Mouse (Mus musculus) hindbrain, embryonic 14.5 days (tissue): ENCODE measurements around the gene Ispd. TPM values are rescaled to one million over a fixed set of nuclear protein-coding genes. Genes with fewer than 3 reads are reported as not detected.
"Not testable (repeated sequence)": the region's sequence is repeated elsewhere in the genome, so short reads cannot be mapped to it uniquely, and the experiment has no call there.

Experiments used
- ATAC-seq: fragments of 200-750 bp; cut with Nextera tagmentation; 2 replicates; pipeline ENCODE4 v1.8.0; 2017; ENCODE audit warnings: moderate number of reproducible peaks, mild to moderate bottlenecking, moderate TSS enrichment, moderate library complexity; ENCODE audit not compliant: low FRiP score
- DNase-seq: peaks from one replicate; pipeline ENCODE4 v3.0.0-alpha.2; 2015; ENCODE audit warnings: low spot score
- H3K27ac ChIP-seq: fragments of 300-500 bp; sonication (generic); 2 replicates; pipeline ENCODE4 v1.5.1; 2014; ENCODE audit warnings: mild to moderate bottlenecking, moderate library complexity
- H3K27me3 ChIP-seq: fragments of 300-500 bp; sonication (generic); 2 replicates; pipeline ENCODE4 v1.6.1; 2014; ENCODE audit warnings: mild to moderate bottlenecking, low read length, mixed read lengths; ENCODE audit not compliant: control insufficient read depth, insufficient read depth
- H3K36me3 ChIP-seq: fragments of 300-500 bp; sonication (generic); replicated peaks from 2 replicates; pipeline ENCODE4 v1.6.1; 2014; ENCODE audit not compliant: control insufficient read depth, insufficient read depth
- H3K4me1 ChIP-seq: fragments of 300-500 bp; sonication (generic); replicated peaks from 2 replicates; pipeline ENCODE4 v1.6.1; 2014; ENCODE audit warnings: antibody characterized with exemption, low read length, mixed read lengths; ENCODE audit not compliant: control insufficient read depth, insufficient read depth
- H3K4me2 ChIP-seq: fragments of 300-500 bp; sonication (generic); replicated peaks from 2 replicates; pipeline ENCODE4 v1.6.1; 2014; ENCODE audit warnings: mild to moderate bottlenecking, moderate library complexity
- H3K4me3 ChIP-seq: fragments of 300-500 bp; sonication (generic); replicated peaks from 2 replicates; pipeline ENCODE4 v1.5.1; 2014; ENCODE audit warnings: mild to moderate bottlenecking, low read length
- H3K9ac ChIP-seq: fragments of 300-500 bp; sonication (generic); 2 replicates; pipeline ENCODE4 v1.6.1; 2014
- H3K9me3 ChIP-seq: fragments of 300-500 bp; sonication (generic); 2 replicates; pipeline ENCODE4 v1.6.1; 2016; ENCODE audit warnings: low read length; ENCODE audit not compliant: control insufficient read depth
- WGBS: fragments of 180-500 bp; shearing (Covaris S2); extraction: QIAGEN DNeasy Blood & Tissue Kit; methylation state at CpG from one replicate; pipeline ENCODE4 v1.1.7; 2014; 5-methylcytosine and 5-hydroxymethylcytosine counted together
- polyA plus RNA-seq: library from polyadenylated mRNA; unstranded; fragments of >200 nt; fragmentation: Nextera tagmentation; extraction: Ambion mirVana; gene quantifications from 2 replicates; pipeline ENCODE4 v1.2.1, GENCODE M21; 2014

Ispd gene
- 14.9 and 16.1 TPM in 2 replicates for polyA plus RNA-seq

DNA sequence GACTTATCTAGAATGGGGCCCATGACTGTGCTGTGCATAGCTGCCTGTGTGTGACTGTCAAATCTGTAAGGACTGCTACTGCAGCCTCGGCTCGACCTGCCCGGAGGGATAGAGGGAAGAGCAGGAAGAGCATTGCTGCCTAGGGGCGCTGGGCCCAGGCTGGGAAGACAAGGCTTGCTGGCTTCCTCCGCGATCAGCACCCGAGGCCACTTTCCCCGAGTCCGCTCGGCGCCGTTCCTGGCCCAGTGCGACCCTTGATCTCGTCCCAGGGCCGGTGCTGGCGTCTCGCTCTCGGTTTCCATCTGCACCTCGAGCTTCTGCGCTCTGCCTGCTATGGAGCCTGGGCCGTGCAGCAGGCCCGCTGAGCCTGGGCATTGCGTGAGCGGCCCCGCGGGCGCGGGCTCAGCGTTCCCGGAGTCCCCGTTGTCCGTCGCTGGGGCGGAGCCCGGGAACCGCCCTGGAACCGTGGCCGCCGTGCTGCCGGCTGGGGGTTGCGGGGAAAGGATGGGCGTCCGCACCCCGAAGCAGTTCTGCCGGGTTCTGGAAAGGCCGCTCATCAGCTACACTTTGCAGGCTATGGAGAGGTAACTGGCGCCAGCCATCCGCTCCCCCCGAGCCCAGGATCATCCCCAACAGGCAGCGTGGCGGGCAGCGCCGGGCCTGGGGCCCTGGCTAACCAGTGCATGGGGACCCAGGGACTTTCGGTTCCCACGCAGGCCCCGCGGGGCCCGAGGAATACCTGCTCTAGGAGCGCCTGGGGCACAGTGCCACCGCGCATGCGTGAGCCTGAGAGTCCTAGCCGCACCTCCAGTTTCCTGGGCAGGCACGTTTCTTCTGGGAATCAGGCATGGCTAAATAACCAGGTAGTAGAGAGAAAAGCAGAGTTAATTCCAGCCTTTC lies at the start of gene Ispd, which contains the start of gene D630036H23Rik:
Ispd (plus strand) TSS at position 10 of the 900 bp plus-strand sequence.
D630036H23Rik (minus strand) TSS at position 741 of the 900 bp plus-strand sequence.
- Histone ChIP-seq H3K9ac (peak within 1 kb of the TSS; percentile 98), H3K4me2 (peak within 1 kb of the TSS; percentile 76), H3K36me3 (no peaks in the 10 kb centered on the region), H3K9me3 (no peaks in the 10 kb centered on the region), H3K4me1 (peaks cover 19% of the 10 kb centered on the region), H3K4me3 (peak within 1 kb of the TSS; percentile 68), H3K27me3 (no peaks in the 10 kb centered on the region), H3K27ac (peak within 1 kb of the TSS; percentile 98)
- ATAC-seq (peak; percentile 96), DNase-seq (peak; percentile 85)
- WGBS = under 1% methylated on average over 64 of the region's 64 CpGs

DNA sequence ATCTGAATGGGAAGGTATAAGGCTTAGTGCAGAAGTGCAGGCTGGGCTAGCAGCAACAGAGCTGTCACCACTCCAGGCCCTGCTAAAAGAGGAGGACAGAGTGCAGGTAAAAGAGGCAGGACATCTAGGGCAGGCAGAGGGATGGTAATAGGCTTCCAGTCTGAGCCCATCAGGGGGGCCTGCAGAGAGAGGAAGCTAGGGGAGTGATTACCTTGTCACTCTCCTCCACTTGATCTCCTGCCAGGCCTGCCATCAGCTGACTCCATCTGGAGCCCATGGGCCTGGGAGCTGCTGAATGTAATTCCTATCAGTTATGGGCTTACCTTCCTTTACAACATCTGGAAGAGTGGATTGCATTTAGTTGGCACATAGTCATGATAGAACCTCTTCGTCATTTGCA lies 48.6 kb upstream of the Ispd start:
- H3K4me2 ChIP-seq = no peak overlapping the region
- no peaks in the 10 kb centered on the region for H3K36me3 ChIP-seq
- H3K9ac ChIP-seq = no peak overlapping the region
- no peak overlapping the region for H3K4me3 ChIP-seq
- no peaks in the 10 kb centered on the region for H3K9me3 ChIP-seq
- DNase-seq (no peak), ATAC-seq (no peak)
- H3K27me3 ChIP-seq = no peaks in the 10 kb centered on the region
- H3K27ac ChIP-seq = no peak overlapping the region
- H3K4me1 ChIP-seq = no peaks in the 10 kb centered on the region
- WGBS = 90% methylated on average over 1 of the region's 1 CpGs

- no peak overlapping the region for H3K4me2 ChIP-seq
- no peaks in the 10 kb centered on the region for H3K9me3 ChIP-seq
- no peak overlapping the region for H3K27ac ChIP-seq
- H3K4me3 ChIP-seq = no peak overlapping the region
- H3K27me3 ChIP-seq = no peaks in the 10 kb centered on the region
- 80% methylated on average over 9 of the region's 9 CpGs for WGBS
- H3K4me1 ChIP-seq = no peaks in the 10 kb centered on the region
- ATAC-seq (no peak), DNase-seq (no peak)
- H3K9ac ChIP-seq = no peak overlapping the region
- no peaks in the 10 kb centered on the region for H3K36me3 ChIP-seq
Observed at GRCm38 (mm10) chr12:36333837-36334281, 47.4 kb upstream of the Ispd start.

DNA sequence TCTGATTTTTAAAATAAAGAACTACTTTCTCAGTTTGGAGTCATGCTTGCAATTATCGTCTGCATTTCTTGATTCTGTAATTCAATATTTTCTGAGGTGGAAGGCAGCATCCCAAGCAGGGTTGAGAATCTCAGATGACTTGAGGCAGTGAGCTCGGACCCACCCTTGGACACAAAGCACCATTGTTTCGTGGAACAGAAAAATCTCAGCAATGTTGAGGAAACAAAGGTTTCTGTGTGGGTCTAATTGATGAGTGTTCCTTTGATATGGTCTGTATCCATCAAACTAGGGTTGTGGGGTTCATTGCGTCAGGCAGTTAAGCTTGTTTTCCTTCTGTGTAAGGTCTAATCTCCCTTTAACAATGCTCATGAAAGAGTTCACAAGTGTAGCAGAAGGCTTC lies 37.1 kb upstream of the Ispd start:
- H3K4me1 ChIP-seq = no peaks in the 10 kb centered on the region
- no peaks in the 10 kb centered on the region for H3K27me3 ChIP-seq
- no peak overlapping the region for H3K27ac ChIP-seq
- 52% methylated on average over 4 of the region's 4 CpGs for WGBS
- H3K9ac ChIP-seq = no peak overlapping the region
- no peak for DNase-seq
- no peak overlapping the region for H3K4me3 ChIP-seq
- ATAC-seq = no peak
- H3K9me3 ChIP-seq = no peaks in the 10 kb centered on the region
- no peak overlapping the region for H3K4me2 ChIP-seq
- no peaks in the 10 kb centered on the region for H3K36me3 ChIP-seq

DNA sequence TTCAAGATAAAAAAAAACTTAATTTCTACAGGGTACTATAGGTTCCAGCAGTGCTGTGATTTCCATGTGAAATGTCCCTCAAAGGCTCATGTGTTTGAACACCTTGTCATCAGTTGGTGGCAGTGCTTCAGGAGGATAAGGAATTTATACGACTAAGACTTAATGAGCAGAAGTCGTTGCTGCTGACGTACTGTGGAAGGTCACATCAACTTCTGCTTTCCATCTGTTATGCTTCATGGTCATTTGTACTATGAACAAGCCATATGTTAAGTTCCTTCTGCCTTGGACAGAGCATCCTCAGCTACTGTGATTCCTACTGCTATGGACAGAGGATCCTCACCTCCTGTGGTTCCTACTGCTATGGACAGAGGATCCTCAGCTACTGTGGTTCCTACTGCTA lies 21.2 kb upstream of the Ispd start:
- H3K4me2 ChIP-seq = no peak overlapping the region
- no peak overlapping the region for H3K4me3 ChIP-seq
- no peak for ATAC-seq
- H3K27me3 ChIP-seq = no peaks in the 10 kb centered on the region
- H3K9ac ChIP-seq = no peak overlapping the region
- no peaks in the 10 kb centered on the region for H3K36me3 ChIP-seq
- DNase-seq = no peak
- 94% methylated on average over 3 of the region's 3 CpGs for WGBS
- H3K27ac ChIP-seq = no peak overlapping the region
- H3K4me1 ChIP-seq = no peaks in the 10 kb centered on the region
- no peaks in the 10 kb centered on the region for H3K9me3 ChIP-seq

DNA sequence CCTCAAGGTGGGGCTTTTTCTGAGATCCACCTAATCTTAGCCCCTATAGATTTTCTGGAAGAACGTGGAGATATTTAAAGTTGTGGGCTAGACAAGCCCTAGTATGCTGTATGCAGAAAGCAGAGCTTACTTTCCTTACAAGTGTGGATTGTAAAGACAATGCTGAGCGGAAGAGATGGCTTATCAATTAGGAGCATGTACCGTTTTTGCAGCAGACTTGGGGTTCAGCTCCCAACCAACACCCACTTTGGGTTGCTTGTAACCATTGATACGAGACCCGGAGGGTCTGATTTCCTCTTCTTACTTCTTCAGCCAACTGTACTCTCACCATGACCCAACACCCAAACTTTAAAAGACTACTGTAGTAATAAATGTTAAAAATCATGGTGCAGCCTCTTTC lies 20.6 kb upstream of the Ispd start:
- Histone ChIP-seq H3K9me3 (no peaks in the 10 kb centered on the region), H3K9ac (no peak overlapping the region), H3K4me1 (no peaks in the 10 kb centered on the region), H3K27ac (no peak overlapping the region), H3K27me3 (no peaks in the 10 kb centered on the region), H3K4me2 (no peak overlapping the region), H3K36me3 (no peaks in the 10 kb centered on the region), H3K4me3 (no peak overlapping the region)
- ATAC-seq (no peak), DNase-seq (no peak)
- 94% methylated on average over 5 of the region's 5 CpGs for WGBS

DNA sequence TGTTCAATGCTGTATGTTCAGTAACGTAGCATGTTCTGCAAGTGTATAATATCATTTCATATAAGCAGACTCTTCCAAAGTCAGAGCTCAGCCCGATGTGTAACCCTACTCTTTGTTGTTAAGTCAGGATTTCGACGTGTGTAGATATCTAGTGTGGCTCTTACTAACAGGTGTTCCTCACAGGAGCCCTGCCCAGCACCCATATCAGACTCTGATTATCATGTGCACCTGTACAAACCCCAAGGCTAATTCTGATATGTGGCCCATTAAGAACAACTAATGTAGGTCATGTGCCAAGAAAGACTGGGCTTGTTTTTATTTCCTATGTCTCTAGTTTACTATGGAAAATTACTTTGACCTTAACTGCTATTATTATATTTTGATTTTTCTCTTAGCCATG lies 17.2 kb upstream of the Ispd start:
- Histone ChIP-seq H3K27ac (no peak overlapping the region), H3K4me2 (no peak overlapping the region), H3K9me3 (no peaks in the 10 kb centered on the region), H3K27me3 (no peaks in the 10 kb centered on the region), H3K4me1 (no peaks in the 10 kb centered on the region), H3K9ac (no peak overlapping the region), H3K4me3 (no peak overlapping the region), H3K36me3 (no peaks in the 10 kb centered on the region)
- no peak for DNase-seq
- ATAC-seq = no peak
- 92% methylated on average over 4 of the region's 4 CpGs for WGBS

- no peak for ATAC-seq
- Histone ChIP-seq H3K36me3 (no peaks in the 10 kb centered on the region), H3K4me1 (no peaks in the 10 kb centered on the region), H3K4me3 (no peak overlapping the region), H3K27me3 (no peaks in the 10 kb centered on the region), H3K9me3 (no peaks in the 10 kb centered on the region), H3K4me2 (no peak overlapping the region), H3K9ac (no peak overlapping the region), H3K27ac (no peak overlapping the region)
- 51% methylated on average over 4 of the region's 4 CpGs for WGBS
- DNase-seq = no peak
Observed at GRCm38 (mm10) chr12:36373237-36373998, 7.8 kb upstream of the Ispd start.

DNA sequence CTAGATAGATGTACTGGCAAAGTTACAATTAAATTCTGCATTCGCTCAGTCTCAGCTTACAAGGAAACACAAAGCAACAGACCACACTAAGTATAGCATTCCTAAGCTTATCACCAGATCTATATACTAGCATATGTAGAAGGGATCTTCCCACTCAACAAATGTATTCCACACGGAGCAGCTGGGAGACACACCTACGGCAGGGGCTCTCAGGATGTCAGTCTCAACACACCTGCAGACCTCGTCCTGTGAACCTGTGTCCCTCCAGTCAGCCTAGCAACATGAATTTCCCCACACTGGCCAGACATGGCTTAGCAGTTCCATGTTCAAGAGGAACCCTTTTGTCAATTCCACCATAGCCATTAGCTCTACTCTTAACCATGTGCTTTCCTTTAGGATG lies 4.9 kb upstream of the Ispd start:
- not testable (repeated sequence) for H3K4me1 ChIP-seq, H3K9ac ChIP-seq, DNase-seq, H3K4me3 ChIP-seq, H3K27ac ChIP-seq, H3K27me3 ChIP-seq, H3K9me3 ChIP-seq, H3K4me2 ChIP-seq, ATAC-seq, H3K36me3 ChIP-seq
- 94% methylated on average over 3 of the region's 4 CpGs for WGBS
